In the genomic region with DNA sequence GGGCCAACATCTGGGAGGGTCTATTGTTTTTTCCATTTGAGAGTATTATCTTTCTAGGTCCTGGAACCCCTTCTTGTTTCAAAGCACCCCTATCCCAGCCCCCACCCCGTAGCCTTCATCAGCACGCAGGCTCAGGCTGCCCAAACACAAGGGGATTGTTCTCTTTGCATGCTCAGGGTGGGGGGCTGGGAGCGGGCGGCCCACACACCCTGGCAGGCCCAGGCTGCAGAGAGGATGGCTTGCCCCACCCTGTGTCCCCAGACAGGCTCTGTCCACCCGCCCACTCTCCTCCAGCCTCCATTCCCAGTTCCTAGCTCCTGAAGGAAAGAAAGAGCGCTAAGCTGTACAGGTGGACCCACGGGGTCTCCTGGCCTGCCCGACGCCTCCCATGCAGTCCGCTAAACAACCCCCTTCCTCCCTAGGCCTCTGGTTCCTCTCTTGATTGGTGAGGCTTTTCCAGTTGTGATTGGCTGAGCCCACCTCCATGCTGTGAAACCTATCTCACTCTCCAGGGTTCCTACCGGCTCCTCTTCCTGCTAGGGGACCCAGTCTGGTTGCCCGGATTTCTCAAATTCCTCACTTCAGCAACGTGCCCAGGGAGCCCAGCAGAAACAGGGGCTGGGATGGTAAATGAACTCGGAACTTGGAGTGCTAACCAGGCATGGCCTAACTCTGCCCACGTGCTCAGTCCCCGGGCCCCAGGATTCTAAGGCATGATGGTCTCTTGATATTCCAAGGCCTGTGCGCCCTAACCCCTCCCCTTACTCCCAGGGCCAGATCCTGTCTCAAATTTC, we compare ENCODE assay signal across 8 mouse cellular contexts. TPM values are rescaled to one million over a fixed set of nuclear protein-coding genes. Genes with fewer than 3 reads are reported as not detected.
DNase-seq lines count a peak whose midpoint lies in the region; ATAC-seq lines count a peak whose summit lies in the region.

No protein-coding gene starts in this region.

- peak; percentile 4; the same call in 1 of the 2 replicates for ATAC-seq in kidney, embryonic 16.5 days (ENCODE audit: low FRiP score, low TSS enrichment)
- ATAC-seq in forebrain, embryonic 15.5 days (replicated peaks), result peak; percentile 44
- no peak for ATAC-seq in liver, embryonic 15.5 days (ENCODE audit: insufficient read depth)
- ATAC-seq in inflammation-experienced regulatory T-cells, adult 6 months, result no peak

- peak overlapping the region; percentile 94 for H3K4me2 ChIP-seq in kidney, embryonic 16.5 days (replicated peaks; ENCODE audit: low read depth, low read length)
- H3K4me2 ChIP-seq in forebrain, embryonic 15.5 days (replicated peaks), result peak overlapping the region; percentile 96
- H3K4me2 ChIP-seq in liver, embryonic 15.5 days, result peak overlapping the region; percentile 88

- WGBS in kidney, embryonic 16.5 days, result 3% methylated on average over 17 of the region's 17 CpGs
- under 1% methylated on average over 17 of the region's 17 CpGs for WGBS in forebrain, embryonic 15.5 days
- WGBS in liver, embryonic 15.5 days (ENCODE audit: insufficient replicate concordance), result 16% methylated on average over 17 of the region's 17 CpGs

- peaks cover 82% of the 10 kb centered on the region for H3K4me1 ChIP-seq in kidney, embryonic 16.5 days (ENCODE audit: insufficient read depth, low read length)
- H3K4me1 ChIP-seq in forebrain, embryonic 15.5 days, result peaks cover 68% of the 10 kb centered on the region
- H3K4me1 ChIP-seq in liver, embryonic 15.5 days (replicated peaks), result peaks cover 46% of the 10 kb centered on the region

- no peak for DNase-seq in kidney, postnatal 25 days
- DNase-seq in ZHBTc4 (ENCODE audit: low read depth, low spot score) (peak; percentile 65), MN1 (ENCODE audit: low spot score) (no peak)
- DNase-seq in ovary, postnatal 14 days (ENCODE audit: low spot score), result no peak

- peak overlapping the region; percentile 89 for H3K27ac ChIP-seq in kidney, embryonic 16.5 days (ENCODE audit: low read length)
- peak overlapping the region; percentile 93 for H3K27ac ChIP-seq in forebrain, embryonic 15.5 days (replicated peaks)
- H3K27ac ChIP-seq in liver, embryonic 15.5 days (replicated peaks), result no peak overlapping the region

- peaks cover 3% of the 10 kb centered on the region; the same call in 1 of the 2 replicates for H3K36me3 ChIP-seq in kidney, embryonic 16.5 days (ENCODE audit: insufficient read depth, low read length)
- H3K36me3 ChIP-seq in forebrain, embryonic 15.5 days, result 0 out of 2 replicates have a peak, but pooled peaks cover 3% of the 10 kb centered on the region
- no peaks in the 10 kb centered on the region; the same call in 1 of the 2 replicates for H3K36me3 ChIP-seq in liver, embryonic 15.5 days (replicated peaks)

- H3K27me3 ChIP-seq in kidney, embryonic 16.5 days (ENCODE audit: insufficient read depth, low read length), result no peaks in the 10 kb centered on the region
- no peaks in the 10 kb centered on the region for H3K27me3 ChIP-seq in forebrain, embryonic 15.5 days
- peaks cover 52% of the 10 kb centered on the region for H3K27me3 ChIP-seq in liver, embryonic 15.5 days

- H3K4me3 ChIP-seq in kidney, embryonic 16.5 days (ENCODE audit: low read length), result peak overlapping the region; percentile 81
- peak overlapping the region; percentile 77 for H3K4me3 ChIP-seq in forebrain, embryonic 15.5 days
- H3K4me3 ChIP-seq in liver, embryonic 15.5 days (replicated peaks), result peak overlapping the region; percentile 62

- H3K9me3 ChIP-seq in kidney, embryonic 16.5 days (ENCODE audit: low read length), result no peaks in the 10 kb centered on the region
- no peaks in the 10 kb centered on the region for H3K9me3 ChIP-seq in forebrain, embryonic 15.5 days
- H3K9me3 ChIP-seq in liver, embryonic 15.5 days (replicated peaks), result no peaks in the 10 kb centered on the region

- H3K9ac ChIP-seq in kidney, embryonic 16.5 days (replicated peaks; ENCODE audit: low read length), result peak overlapping the region; percentile 80
- H3K9ac ChIP-seq in forebrain, embryonic 15.5 days (replicated peaks), result peak overlapping the region; percentile 88
- H3K9ac ChIP-seq in liver, embryonic 15.5 days, result no peak overlapping the region

RNA-seq across cellular contexts. Expression of a gene that starts 2.0 kb away (rescaled TPM):
- 119 and 136 TPM in 2 replicates for polyA plus RNA-seq in kidney, embryonic 16.5 days (2015; fragmentation: Nextera tagmentation; extraction: Ambion mirVana)
- polyA plus RNA-seq in forebrain, embryonic 15.5 days (2015; fragmentation: Nextera tagmentation; extraction: Ambion mirVana), result 251 and 266 TPM in 2 replicates
- polyA plus RNA-seq in liver, embryonic 15.5 days (2015; fragmentation: Nextera tagmentation; extraction: Ambion mirVana), result 7.4 and 9.1 TPM in 2 replicates
- 1 to 10 TPM; 4.1 to 5.0 (median 4.4) TPM for polyA plus RNA-seq in inflammation-experienced regulatory T-cells, adult 6 months (2017; shearing (Covaris generic))

RNA-seq across cellular contexts. Expression of a gene that starts 7.6 kb away (rescaled TPM):
- polyA plus RNA-seq in kidney, embryonic 16.5 days (2015; fragmentation: Nextera tagmentation; extraction: Ambion mirVana), result 68.8 and 70.3 TPM in 2 replicates
- polyA plus RNA-seq in forebrain, embryonic 15.5 days (2015; fragmentation: Nextera tagmentation; extraction: Ambion mirVana), result 64.8 and 68.5 TPM in 2 replicates
- polyA plus RNA-seq in liver, embryonic 15.5 days (2015; fragmentation: Nextera tagmentation; extraction: Ambion mirVana), result 20.2 and 22.0 TPM in 2 replicates
- 10 to 100 TPM in 2 of 3 experiments, 1 to 10 TPM in 1; 8.1 to 14.9 (median 14.4) TPM for polyA plus RNA-seq in inflammation-experienced regulatory T-cells, adult 6 months (2017; shearing (Covaris generic))

RNA-seq across cellular contexts. Expression of a gene that starts 7.8 kb away (rescaled TPM):
- polyA plus RNA-seq in kidney, embryonic 16.5 days (2015; fragmentation: Nextera tagmentation; extraction: Ambion mirVana), result 45.5 and 48.3 TPM in 2 replicates
- polyA plus RNA-seq in forebrain, embryonic 15.5 days (2015; fragmentation: Nextera tagmentation; extraction: Ambion mirVana), result 5.6 and 6.9 TPM in 2 replicates
- polyA plus RNA-seq in liver, embryonic 15.5 days (2015; fragmentation: Nextera tagmentation; extraction: Ambion mirVana), result 29.0 and 36.4 TPM in 2 replicates
- polyA plus RNA-seq in inflammation-experienced regulatory T-cells, adult 6 months (2017; shearing (Covaris generic)), result 10 to 100 TPM in 2 of 3 experiments, 1 to 10 TPM in 1; 6.3 to 17.6 (median 12.6) TPM

RNA-seq across cellular contexts. Expression of a gene that starts 10.7 kb away (rescaled TPM):
- polyA plus RNA-seq in kidney, embryonic 16.5 days (2015; fragmentation: Nextera tagmentation; extraction: Ambion mirVana), result 0.31 and 0.41 TPM in 2 replicates
- polyA plus RNA-seq in forebrain, embryonic 15.5 days (2015; fragmentation: Nextera tagmentation; extraction: Ambion mirVana), result 0.64 and 0.75 TPM in 2 replicates
- polyA plus RNA-seq in liver, embryonic 15.5 days (2015; fragmentation: Nextera tagmentation; extraction: Ambion mirVana), result not detected in 2 replicates
- not detected for polyA plus RNA-seq in inflammation-experienced regulatory T-cells, adult 6 months (2017; shearing (Covaris generic))

RNA-seq across cellular contexts. Expression of a gene that starts 17.0 kb away (rescaled TPM):
- polyA plus RNA-seq in kidney, embryonic 16.5 days (2015; fragmentation: Nextera tagmentation; extraction: Ambion mirVana), result 59.1 and 62.4 TPM in 2 replicates
- 33.1 and 36.4 TPM in 2 replicates for polyA plus RNA-seq in forebrain, embryonic 15.5 days (2015; fragmentation: Nextera tagmentation; extraction: Ambion mirVana)
- polyA plus RNA-seq in liver, embryonic 15.5 days (2015; fragmentation: Nextera tagmentation; extraction: Ambion mirVana), result 32.4 and 35.5 TPM in 2 replicates
- polyA plus RNA-seq in inflammation-experienced regulatory T-cells, adult 6 months (2017; shearing (Covaris generic)), result 10 to 100 TPM in 1 of 3 experiments, 1 to 10 TPM in 2; 8.9 to 14.6 (median 9.4) TPM

Comparison
In these comparisons a context has a peak if more than half of its experiments do, and no peak if none do; other contexts are left out.
1. ATAC-seq: peak in kidney, embryonic 16.5 days (single experiment) and forebrain, embryonic 15.5 days (single experiment); none in liver, embryonic 15.5 days (single experiment) and inflammation-experienced regulatory T-cells, adult 6 months (single experiment).
2. RNA of a gene that starts 2.0 kb away (polyA plus RNA-seq): 251 to 266 TPM in forebrain, embryonic 15.5 days and 119 to 136 TPM in kidney, embryonic 16.5 days; 7.4 to 9.1 TPM in liver, embryonic 15.5 days and 4.1 to 5.0 TPM in inflammation-experienced regulatory T-cells, adult 6 months; every median in the first group is over 10 times any median in the second.
3. Peak in every context shown above with its lines, with median percentiles within 50 percentile points of each other: H3K4me2 ChIP-seq and H3K4me3 ChIP-seq.